Mouse (Mus musculus): ENCODE measurements around the gene Tgfbi. TPM values are rescaled to one million over a fixed set of nuclear protein-coding genes. Genes with fewer than 3 reads are reported as not detected.

The Tgfbi gene
- polyA plus RNA-seq (2014; fragmentation: Illumina TruSeq; extraction: RNeasy Lipid Tissue Mini Kit (QIAGEN cat#74804); ENCODE audit: low read depth, low replicate concordance), result 10.5 TPM

GRCm38 (mm10) chr13:56609103-56609856 is at the start of gene Tgfbi:
TSS of gene Tgfbi (plus strand) at chr13:56609523.

Other genes with a start within 250 kb of the Tgfbi start
- gene Gm3045, start 182.9 kb upstream of the Tgfbi start, polyA plus RNA-seq (2014; fragmentation: Illumina TruSeq; extraction: RNeasy Lipid Tissue Mini Kit (QIAGEN cat#74804); ENCODE audit: low read depth, low replicate concordance), result not detected
- 3.2 TPM for gene Slc25a48, start 171.2 kb upstream of the Tgfbi start, polyA plus RNA-seq (2014; fragmentation: Illumina TruSeq; extraction: RNeasy Lipid Tissue Mini Kit (QIAGEN cat#74804); ENCODE audit: low read depth, low replicate concordance)
- gene Il9, start 127.3 kb upstream of the Tgfbi start, polyA plus RNA-seq (2014; fragmentation: Illumina TruSeq; extraction: RNeasy Lipid Tissue Mini Kit (QIAGEN cat#74804); ENCODE audit: low read depth, low replicate concordance), result not detected
- 3.0 TPM for gene Fbxl21, start 87.1 kb upstream of the Tgfbi start, polyA plus RNA-seq (2014; fragmentation: Illumina TruSeq; extraction: RNeasy Lipid Tissue Mini Kit (QIAGEN cat#74804); ENCODE audit: low read depth, low replicate concordance)
- gene Lect2, start 61.0 kb upstream of the Tgfbi start, polyA plus RNA-seq (2014; fragmentation: Illumina TruSeq; extraction: RNeasy Lipid Tissue Mini Kit (QIAGEN cat#74804); ENCODE audit: low read depth, low replicate concordance), result 320 TPM
- gene Smad5, start 93.5 kb downstream of the Tgfbi start, polyA plus RNA-seq (2014; fragmentation: Illumina TruSeq; extraction: RNeasy Lipid Tissue Mini Kit (QIAGEN cat#74804); ENCODE audit: low read depth, low replicate concordance), result 13.3 TPM
- gene Gm45623, start 144.3 kb downstream of the Tgfbi start, polyA plus RNA-seq (2014; fragmentation: Illumina TruSeq; extraction: RNeasy Lipid Tissue Mini Kit (QIAGEN cat#74804); ENCODE audit: low read depth, low replicate concordance), result not detected